Mouse (Mus musculus) CD4-positive, CD25-positive, alpha-beta regulatory T cell, adult 2 months (primary cell): ENCODE measurements around the gene Slc9a6.
A peak's percentile ranks its signal among the peaks of the same experiment; 100 is the strongest.

Source experiments
- DNase-seq: peaks from one replicate; pipeline ENCODE4 v3.0.0-alpha.2; 2012; ENCODE audit warnings: low read depth, low spot score

Slc9a6 gene

DNA sequence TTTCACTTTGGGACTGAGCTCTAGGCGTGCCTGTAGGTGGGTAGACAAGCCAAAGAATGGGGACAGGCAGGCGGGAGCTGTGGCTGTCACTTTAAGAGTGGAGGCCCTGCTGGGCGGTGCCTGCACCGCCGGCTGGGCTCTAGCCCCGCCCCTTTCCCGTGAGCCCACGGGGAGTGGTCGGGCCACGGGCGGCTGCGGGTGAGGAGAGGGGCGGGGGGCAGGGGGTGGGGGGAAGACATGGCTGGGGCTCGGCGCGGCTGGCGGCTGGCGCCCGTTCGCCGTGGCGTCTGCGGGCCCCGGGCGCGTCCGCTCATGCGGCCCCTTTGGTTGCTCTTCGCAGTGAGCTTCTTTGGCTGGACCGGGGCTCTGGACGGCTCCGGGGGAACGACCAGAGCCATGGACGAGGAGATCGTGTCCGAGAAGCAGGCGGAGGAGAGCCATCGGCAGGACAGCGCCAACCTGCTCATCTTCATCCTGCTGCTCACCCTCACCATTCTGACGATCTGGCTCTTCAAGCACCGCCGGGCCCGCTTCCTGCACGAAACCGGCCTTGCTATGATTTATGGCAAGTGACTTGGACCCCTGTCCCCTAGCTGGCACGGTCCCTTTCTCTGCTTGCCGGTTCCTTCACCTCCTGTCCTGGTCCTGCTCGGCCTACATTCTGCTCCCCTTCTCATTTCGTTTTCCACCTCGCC, at the start of gene Slc9a6:
TSS of gene Slc9a6 (plus strand) at position 135 of the 695 bp plus-strand sequence.
- DNase-seq = peak; percentile 90

DNA sequence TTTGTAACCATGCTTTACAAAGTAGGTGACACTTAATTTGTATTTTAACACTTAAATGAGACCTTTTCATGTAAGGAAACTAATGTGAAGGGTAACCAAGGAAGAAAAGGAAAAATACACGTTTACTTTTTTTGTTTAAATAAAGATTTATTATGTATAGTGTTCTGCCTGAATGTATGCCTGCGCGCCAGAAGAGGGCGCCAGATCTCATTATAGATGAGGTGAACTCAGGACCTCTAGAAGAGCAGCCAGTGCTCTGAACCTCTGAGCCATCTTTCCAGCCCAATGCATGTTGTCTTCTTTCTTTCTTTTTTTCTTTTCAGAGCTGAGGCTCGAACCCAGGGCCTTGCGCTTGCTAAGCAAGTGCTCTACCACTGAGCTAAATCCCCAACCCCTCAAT, 37.1 kb upstream of the Slc9a6 start:
- DNase-seq = peak; percentile 65

DNA sequence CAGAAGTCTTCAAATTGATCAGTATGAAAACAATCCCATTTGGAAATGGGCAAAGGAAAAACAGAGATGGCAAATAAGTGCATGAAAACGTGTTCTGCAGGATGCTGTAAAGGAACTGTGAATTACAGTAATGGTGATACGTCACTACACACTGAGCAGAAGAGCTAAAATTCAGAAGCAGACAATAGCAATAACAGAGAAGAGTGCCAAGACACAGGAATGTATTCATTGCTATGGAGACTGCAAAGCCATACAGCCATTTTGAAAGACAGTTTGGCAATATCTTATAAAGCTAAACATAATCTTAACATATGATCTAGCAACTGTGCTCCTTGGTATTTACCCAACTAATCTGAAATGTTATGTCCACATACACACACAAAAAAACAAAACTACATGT, 31.4 kb upstream of the Slc9a6 start:
- DNase-seq = no peak

DNA sequence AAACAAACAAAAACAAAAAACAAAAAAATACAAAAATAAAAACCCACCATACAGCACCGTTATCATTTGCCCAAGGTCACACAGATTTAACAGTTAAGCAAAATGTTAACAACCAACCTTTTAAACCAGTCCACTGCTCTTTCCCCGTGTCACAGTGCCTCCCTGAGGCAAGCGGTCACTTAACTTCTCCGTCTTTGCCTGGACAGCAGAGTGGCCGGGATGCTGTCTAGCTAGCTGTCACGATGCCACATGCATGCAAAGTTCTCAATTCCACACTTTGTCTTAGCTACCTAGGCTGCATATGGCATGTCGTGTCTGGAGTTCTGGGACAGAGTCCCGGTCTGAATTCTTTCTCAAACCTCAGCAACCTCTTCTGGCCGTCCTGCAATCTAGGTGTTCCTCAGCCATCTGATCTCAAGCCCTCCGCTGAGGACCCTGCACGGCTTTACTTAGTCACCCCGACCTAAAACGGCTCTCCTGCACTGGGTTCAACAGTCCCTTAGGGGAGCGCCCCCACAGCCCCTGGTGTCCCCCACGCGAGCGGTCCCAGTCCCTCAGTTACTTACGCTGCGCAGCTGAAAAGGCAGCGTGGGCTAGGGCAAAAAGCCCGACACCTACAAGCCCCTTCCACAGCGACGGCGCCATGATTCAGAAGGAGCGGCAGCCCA, 12.2 kb upstream of the Slc9a6 start:
- DNase-seq = no peak

DNA sequence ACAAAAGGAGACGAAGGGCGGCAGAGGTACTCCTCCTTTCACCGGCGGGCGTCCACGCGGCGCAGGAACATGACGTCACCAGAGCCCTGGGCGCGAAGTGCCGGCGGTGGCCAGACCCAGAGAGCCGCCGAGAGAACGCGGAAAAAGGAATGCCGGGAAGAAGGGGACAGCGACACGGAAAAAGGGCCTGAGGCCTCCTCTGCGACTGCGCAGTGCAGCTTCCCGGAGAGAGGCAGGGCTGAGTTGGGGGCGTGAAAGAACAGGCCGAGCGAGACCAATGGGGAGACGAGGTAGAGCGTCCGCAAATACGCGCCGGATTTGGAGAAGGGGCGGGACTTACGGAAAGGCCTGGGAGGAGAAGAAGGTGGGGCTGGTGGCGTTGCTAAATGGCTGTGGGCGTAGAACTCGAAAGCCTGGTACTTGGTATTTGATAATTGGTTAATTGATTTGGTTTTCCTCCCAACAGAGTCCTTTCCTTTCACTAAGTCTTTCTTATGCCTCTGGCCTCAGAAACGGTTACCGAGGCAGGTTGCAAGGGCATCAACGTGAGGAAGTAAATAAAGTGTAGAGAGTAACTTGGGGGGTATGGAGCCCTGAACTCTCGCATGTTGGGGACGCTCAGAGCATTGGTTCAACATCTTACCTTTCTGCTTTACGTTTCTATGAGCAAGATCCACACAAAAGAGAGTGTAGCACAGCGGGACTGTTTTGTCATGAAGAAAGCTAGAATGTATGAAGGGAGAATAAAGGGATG, 11.5 kb upstream of the Slc9a6 start, which contains the start of gene Mmgt1:
TSS of gene Mmgt1 (minus strand) at position 183 of the 754 bp plus-strand sequence.
- peak; percentile 93 for DNase-seq

DNA sequence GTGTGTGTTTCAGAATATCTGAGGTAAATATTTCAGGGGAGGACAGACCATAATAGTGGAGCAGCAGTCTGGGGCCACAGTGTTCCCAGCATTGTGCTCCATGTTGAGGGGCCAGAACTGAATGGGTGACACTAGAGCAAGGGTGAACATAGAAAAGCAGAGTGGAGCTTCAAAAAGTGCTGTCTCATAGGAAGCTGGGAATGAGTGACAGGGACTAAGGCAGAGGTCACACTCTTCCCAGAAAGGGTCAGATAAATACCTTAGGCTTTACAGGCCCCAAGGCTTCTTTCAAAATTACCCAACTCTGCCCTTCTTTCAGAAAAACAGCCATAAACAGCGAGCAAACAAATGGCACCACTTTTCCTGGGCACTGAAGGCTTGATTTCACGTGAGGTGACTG, 3.0 kb upstream of the Slc9a6 start:
- no peak for DNase-seq

DNA sequence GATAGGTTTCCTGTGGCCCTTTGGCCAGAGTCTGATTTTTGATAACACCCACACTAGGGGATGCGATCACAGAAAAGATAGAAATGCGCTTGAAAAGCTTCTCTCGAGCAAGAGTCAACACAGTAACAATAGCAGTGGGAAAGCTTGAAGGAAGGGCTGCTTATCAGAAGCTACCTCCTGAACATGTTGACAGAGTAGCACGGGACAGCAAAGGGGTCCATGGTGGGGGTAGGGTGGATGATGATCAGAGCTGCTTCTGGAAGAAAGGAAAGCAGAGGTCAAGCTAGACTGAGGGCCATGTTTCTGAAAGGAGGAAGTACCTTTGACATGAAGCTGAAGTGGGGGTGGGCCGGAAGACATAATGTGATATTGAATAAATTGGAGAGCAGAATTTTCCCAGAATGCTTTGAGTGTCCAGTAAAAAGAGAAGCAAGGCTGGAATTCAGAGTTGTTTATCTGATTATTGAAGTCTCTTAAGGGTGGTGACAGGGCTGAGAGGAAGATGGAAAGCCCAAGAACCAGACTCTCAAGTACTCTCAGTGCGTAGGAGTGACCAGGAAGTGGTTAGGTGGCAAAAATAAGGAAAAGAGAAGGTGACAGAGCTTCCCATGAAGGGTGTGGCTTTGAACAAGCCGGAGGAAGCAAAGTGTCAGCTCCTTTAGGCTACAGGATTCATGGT, 2.4 kb upstream of the Slc9a6 start:
- DNase-seq = peak; percentile 6

DNA sequence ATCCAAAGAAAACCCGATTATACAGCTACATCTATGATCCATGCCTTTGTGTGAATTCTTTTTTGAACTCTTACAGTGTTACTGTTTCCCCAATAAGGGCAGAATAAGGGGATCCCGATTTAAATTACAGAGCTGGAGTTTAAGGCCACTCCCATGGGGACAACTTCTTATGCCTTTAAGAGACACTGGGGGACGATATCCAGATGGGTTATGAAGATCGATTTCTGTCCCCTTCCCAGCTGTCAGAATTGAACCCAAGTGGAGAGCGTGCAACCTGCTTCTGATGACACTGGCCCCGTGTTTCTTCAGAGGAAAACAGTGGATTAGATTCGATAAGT, 303 bp upstream of the Slc9a6 start:
- no peak for DNase-seq

DNA sequence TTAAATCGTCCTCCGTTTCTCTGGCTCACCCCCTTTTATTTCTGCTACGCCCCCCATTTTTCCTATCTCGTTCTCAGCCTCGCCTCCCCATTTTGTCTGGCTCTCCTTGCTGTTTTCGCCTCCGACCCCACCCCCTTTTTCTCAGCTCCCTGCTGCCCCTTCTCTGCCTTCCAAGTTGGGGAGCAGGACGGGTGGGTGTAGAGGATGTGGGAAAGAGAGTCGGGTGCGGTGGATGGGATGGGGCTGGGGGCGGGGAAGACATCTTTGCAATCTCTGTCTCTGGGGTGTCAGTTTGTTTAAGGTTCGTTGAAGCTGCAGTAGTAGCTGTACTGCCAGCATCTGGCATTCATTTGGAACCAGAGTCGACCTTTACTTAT, 749 bp downstream of the Slc9a6 start:
- DNase-seq = no peak

DNA sequence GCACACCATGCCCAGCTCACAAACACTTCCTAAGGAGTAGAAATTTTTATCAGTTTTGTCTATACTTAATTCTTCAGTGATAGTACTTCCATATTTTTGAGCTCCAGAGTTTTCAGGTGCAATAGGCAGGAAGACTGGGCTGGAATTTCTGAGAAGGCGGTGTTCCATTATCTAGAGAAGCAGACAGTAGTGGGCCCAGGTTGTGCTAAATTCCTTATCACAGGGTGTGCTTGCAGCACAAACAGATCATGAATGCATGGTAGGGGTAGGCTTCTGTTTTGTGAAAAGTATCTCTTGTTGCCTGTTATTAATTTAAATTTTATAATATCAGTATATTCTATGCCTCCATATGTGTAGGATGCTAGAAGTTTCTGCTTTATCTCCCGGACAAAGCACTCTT, 5.7 kb downstream of the Slc9a6 start:
- DNase-seq = no peak

DNA sequence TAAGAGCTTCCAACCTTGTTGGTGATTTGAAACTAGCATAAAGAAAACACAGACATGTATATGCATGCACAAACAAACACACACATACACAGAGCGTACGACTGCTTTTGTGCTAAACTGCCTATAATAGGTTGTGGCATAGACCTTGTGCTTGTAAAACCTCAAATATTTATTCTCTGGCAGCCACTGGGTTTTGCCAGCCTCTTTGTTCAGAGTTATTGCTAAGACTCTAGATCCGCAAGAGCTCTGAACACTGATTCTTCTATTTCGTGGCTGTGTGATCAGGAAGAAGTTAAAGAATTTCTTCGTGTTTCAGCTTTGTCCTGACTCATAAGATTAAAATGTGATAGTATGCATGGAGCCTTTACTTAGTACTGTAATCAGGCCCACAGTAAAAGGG, 26.6 kb downstream of the Slc9a6 start:
- no peak for DNase-seq

DNA sequence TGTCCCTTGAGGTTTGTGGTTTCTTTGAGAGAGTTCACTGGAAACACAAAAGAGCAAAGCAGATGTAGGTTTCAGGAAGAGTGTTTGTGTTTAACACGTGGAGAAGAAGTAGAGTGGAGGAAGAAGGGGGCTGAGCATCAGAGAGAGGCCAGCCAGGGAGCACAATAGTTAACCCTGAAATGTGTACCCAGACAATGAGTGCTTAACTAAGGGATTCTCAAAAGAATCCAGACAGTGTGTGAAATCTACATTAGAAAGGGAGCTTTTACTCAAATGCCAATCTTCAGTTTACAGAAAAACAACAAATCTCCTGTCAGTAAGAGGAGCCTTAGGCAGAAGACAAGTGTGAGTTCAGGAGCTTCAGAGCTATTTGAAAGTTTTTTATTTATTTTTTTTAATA, 30.5 kb downstream of the Slc9a6 start:
- DNase-seq = no peak

DNA sequence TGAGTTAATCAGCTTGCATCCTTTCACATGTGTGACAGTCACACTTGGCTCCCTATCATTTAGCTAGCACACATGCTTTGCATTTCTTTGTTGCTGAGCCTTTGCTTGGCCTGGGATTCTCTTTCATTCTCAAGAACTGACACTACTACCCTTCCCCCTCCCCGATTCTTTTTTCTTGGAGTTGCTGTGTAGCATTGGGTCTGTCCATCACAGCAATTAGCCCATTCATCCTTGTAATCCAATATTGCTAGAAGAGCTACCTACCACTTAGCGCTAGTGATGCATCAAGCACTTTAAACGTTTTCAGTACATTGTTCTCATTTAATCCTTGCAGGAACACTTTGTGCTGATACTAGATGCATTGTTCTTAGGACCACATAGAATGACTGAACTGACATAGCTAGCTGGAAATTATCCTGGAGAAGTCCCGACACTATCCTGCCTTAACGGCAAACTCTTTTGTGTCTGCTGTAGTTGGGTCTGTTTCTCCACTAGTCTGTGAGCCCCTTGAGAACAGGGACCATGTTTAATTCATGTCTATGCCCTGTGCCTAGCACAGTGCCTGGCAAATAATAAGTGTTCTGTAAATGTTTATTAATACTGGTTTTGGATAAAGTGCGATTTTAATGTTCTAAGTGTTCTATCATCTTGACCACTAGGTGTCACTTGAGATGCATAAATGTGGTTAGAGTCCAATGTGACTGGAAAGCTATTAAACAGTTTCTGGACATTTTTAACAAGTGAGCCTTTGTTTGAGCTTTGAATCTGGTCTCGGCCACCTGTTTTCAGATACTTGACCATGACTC, 40.2 kb downstream of the Slc9a6 start:
- DNase-seq = peak; percentile 18

DNA sequence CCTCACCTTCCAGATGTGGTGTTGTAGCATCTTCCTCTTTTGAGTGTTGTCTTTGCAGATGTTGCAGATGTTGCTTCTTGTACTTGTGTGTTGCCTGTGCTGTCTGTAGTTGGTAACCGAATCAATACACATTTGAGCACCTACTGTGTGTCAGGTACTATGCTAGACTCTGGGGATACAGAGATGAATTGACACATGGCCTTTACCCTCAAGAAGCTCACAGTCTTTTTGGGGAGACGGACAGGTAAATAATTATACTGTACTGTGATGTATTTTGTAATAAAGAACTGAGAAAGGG, 40.7 kb downstream of the Slc9a6 start:
- DNase-seq = no peak

DNA sequence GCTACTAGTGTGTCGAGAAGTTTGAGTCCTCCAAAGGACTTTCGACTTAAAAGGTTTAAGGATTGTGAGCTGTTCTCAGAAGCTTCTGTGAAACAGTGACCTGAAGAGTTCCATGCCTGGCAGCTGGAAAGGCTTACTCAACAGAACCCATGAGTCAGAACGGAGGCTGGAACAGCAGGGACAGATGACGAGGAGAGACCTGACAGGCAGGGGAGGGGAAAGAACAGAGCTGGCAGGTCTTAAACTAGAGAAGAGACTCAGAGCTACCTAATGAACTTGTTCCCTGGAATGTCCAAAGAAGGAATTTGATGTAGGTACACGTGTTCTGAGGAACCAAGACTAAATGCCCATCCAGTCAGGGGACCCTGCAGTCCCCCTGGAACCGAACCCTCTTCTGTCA, 41.3 kb downstream of the Slc9a6 start:
- DNase-seq = no peak

DNA sequence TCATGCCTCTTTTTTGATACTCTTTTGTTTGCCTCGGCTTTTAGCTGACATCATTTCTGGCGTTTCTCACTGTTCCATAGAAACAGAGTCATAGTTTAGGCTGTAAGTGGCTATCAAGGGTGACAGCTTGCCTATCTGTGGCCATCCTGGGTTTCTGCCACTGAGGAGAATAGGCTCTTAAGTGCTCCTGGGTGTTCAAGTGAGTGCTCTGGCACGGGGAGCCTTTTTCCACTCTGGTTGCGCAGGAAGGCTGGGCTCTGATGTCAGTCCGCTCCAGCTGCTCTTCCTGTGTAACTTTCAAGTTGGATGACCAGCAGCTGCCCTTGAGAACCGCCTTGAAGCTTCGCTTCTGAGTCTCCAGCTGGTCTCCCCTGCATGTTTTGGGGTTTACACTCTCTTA, 42.2 kb downstream of the Slc9a6 start:
- no peak for DNase-seq

DNA sequence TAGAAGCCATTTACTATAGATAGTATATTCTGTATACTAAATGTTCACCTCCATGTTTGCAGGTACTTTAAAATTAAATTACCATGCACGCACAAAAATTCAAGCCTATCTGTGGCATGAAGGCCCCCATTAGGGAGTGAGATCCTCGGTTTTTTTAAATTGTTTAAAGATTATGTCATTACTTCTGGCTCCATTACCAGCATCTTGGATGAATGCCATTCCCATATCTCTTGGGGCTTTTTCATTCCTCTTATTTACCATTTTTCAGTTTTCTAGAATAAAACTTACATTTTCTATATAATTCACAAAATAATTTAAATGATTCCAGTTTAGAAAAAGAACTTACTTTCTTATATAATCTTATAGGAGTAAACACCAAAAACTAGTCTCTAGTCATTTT, 46.1 kb downstream of the Slc9a6 start:
- DNase-seq = no peak

DNA sequence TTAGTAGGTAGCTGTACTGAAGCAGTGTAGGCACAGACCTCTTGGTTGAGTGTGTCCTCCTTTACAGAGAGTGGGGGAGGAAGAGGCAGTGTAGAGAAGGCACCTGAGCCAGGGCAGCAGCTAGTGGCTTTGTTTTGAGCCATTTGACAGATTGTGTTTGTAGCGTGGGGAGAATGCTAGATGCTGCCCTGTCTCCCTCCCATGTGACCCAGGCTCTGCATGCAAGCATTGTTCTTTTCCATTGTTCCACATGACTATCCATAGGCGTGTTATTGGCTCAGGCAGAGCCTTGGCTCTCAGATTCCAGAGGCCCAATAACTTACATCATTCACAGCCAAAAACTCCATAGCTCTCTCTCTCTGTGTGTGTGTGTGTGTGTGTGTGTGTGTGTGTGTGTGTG, 49.7 kb downstream of the Slc9a6 start:
- no peak for DNase-seq

DNA sequence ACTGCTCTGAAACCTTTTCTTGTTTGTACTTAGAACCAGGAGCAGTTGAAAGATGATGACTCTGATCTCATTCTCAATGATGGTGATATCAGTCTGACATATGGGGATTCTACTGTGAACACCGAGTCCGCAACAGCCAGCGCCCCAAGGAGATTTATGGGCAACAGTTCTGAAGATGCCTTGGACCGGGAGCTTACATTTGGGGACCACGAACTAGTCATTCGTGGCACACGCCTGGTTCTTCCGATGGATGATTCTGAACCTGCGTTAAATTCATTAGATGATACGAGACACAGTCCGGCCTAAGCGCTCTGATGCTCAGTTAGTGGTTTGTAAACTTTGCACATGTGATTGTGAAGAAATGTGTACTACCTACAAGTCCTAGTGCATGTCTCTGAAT, 51.6 kb downstream of the Slc9a6 start:
- no peak for DNase-seq

DNA sequence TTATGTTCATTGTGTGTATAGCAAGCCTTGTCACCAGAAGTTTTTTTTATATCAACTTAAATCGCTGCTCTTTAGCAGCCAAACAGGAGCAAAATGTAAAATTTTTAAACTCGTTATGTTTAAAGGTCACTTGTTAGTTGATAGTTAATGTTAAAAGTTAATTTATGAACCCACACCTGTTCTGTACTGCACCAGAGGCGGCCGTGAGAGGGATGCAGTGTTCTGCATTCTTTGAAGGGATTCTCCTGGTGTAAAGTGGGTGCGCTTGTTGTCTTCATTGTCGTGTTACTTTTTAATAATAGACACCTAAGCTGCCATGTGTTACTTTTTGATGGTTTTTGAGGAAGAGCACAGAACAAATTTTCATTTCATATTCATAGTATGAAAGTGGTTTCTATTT, 52.8 kb downstream of the Slc9a6 start:
- DNase-seq = no peak

DNA sequence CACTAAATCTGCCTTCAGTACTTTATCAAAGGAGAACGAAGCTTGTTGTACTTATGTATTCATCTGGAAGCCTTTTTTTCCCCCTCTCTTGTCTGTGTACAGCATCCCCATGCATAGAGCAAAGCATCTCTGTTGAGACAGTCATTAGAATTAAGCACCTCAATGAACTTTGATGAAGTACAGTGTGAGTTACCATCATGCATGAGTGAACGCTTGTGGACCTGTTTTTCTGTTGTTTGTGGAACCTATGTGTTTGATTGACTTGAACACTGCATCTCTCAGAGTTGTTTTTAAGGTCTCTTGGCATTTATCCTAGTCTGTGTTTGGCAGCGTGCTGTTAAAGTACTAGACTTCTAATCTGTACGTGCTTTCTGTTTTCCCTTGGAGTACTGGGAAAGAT, 53.8 kb downstream of the Slc9a6 start:
- no peak for DNase-seq
